Mouse (Mus musculus) small intestine, adult 2 months (tissue): ENCODE data around the gene Entpd1. TPM values are rescaled to one million over a fixed set of nuclear protein-coding genes. Genes with fewer than 3 reads are reported as not detected.
A peak's percentile ranks its signal among the peaks of the same experiment; 100 is the strongest.

Experiments used
- H3K27ac ChIP-seq: fragments of 200-500 bp; 2 replicates; pipeline ENCODE4 v1.5.1; 2012; ENCODE audit warnings: low read depth, low read length, control low read depth, inconsistent platforms; ENCODE audit not compliant: insufficient read depth
- H3K27me3 ChIP-seq: fragments of 200-500 bp; 2 replicates; pipeline ENCODE4 v1.6.1; 2012; ENCODE audit warnings: mild to moderate bottlenecking, moderate library complexity, low read length, inconsistent platforms; ENCODE audit not compliant: control insufficient read depth, insufficient read depth
- H3K36me3 ChIP-seq: fragments of 200-500 bp; 2 replicates; pipeline ENCODE4 v1.6.1; 2012; ENCODE audit warnings: mild to moderate bottlenecking, low read length, control low read depth, inconsistent platforms; ENCODE audit not compliant: control insufficient read depth, insufficient read depth
- H3K4me1 ChIP-seq: fragments of 200-500 bp; 2 replicates; pipeline ENCODE4 v1.6.1; 2012; ENCODE audit warnings: low read length, inconsistent platforms, mixed read lengths; ENCODE audit not compliant: control insufficient read depth, insufficient read depth, insufficient read length
- H3K4me3 ChIP-seq: fragments of 200-500 bp; 2 replicates; pipeline ENCODE4 v1.5.1; 2012; ENCODE audit warnings: low read depth, mild to moderate bottlenecking, control low read depth, inconsistent platforms, low read length, moderate library complexity
- CTCF ChIP-seq: fragments of 200-500 bp; IDR thresholded peaks from 2 replicates; pipeline ENCODE4 v1.5.1; 2012; ENCODE audit warnings: low read depth, mild to moderate bottlenecking, control low read depth, inconsistent platforms, low read length, moderate library complexity, mixed read lengths; ENCODE audit not compliant: insufficient replicate concordance, insufficient read length; ENCODE audit errors: extremely low read depth
- POLR2A ChIP-seq: fragments of 200-500 bp; IDR thresholded peaks from 2 replicates; pipeline ENCODE4 v1.6.1; 2012; ENCODE audit warnings: low read depth, mild to moderate bottlenecking, control low read depth, inconsistent platforms, low read length, moderate library complexity
- WGBS: fragments of 180-500 bp; shearing (Covaris S2); methylation state at CpG from one replicate; pipeline ENCODE4 v1.1.7; 2018; 5-methylcytosine and 5-hydroxymethylcytosine counted together
- polyA plus RNA-seq: library from polyadenylated mRNA; depleted of rRNA; stranded (reverse); fragments of >200 nt; gene quantifications from 2 replicates; pipeline ENCODE4 v1.2.3, GENCODE M21; 2012; rRNA removed

Entpd1 gene
- polyA plus RNA-seq, 1 experiment, result 4.6 TPM

GRCm38 (mm10) chr19:40762023-40762759 is 150.0 kb downstream of the Entpd1 start:
- peak overlapping the region; percentile 46 for H3K4me3 ChIP-seq
- H3K27me3 ChIP-seq, result no peaks in the 10 kb centered on the region; the same call in none of the 2 replicates
- TF ChIP-seq CTCF (no peak), POLR2A (no peak)
- 24% methylated on average over 22 of the region's 22 CpGs for WGBS
- H3K4me1 ChIP-seq, result no peaks in the 10 kb centered on the region
- H3K27ac ChIP-seq, result no peak overlapping the region
- H3K36me3 ChIP-seq, result no peaks in the 10 kb centered on the region

- 70% methylated on average over 2 of the region's 2 CpGs for WGBS
- no peak for TF ChIP-seq POLR2A
- no peak for TF ChIP-seq CTCF
- no peak overlapping the region for H3K27ac ChIP-seq
Measured at GRCm38 (mm10) chr19:40767189-40767588, 155.0 kb downstream of the Entpd1 start.

GRCm38 (mm10) chr19:40769341-40769770 is 157.2 kb downstream of the Entpd1 start:
- WGBS, result 22% methylated on average over 7 of the region's 7 CpGs
- Histone ChIP-seq H3K27ac (no peak overlapping the region), H3K36me3 (no peaks in the 10 kb centered on the region), H3K27me3 (no peaks in the 10 kb centered on the region), H3K4me1 (no peaks in the 10 kb centered on the region), H3K4me3 (no peak overlapping the region)
- no peak for TF ChIP-seq CTCF
- TF ChIP-seq POLR2A, result no peak

More at GRCm38 (mm10) chr19:40767189-40767588, 155.0 kb downstream of the Entpd1 start:
- Histone ChIP-seq H3K36me3 (no peaks in the 10 kb centered on the region), H3K27me3 (no peaks in the 10 kb centered on the region; the same call in 1 of the 2 replicates), H3K4me3 (no peak overlapping the region), H3K4me1 (no peaks in the 10 kb centered on the region)

DNA sequence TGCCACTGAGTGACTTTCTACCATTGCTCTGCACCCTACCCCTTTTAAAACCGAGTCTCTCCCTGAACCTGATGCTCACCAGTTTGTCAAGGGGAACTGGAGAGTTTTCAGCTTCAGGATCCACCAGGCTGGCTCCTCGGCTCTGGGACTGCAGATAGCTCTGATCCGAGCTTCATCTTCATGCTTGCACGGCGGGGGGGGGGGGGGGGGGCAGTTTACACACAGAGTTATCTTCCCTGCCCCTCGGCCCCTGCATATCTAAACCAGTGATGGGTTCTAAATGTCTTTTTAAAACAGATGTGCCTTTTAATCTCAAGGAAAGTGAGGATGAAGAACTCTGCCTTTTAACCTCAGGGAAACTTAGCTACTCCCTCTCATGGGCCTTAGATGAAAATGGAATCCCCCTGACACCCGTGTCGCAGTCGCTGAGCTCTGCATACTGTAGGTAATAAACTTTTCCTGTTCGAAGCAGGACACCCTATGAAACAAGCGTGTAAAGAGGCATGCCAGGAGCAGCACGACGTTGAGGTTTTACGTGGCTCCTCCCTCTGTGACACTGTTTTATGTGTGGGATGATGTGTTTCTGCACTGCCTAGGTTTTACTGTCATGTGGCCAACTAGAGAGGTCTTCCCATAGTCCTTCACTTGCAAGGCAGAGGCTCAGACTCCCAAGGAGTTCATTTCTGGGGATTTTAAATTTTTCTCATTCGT is 176.0 kb downstream of the Entpd1 start:
- Histone ChIP-seq H3K27me3 (no peaks in the 10 kb centered on the region), H3K4me3 (no peak overlapping the region), H3K36me3 (no peaks in the 10 kb centered on the region), H3K27ac (no peak overlapping the region), H3K4me1 (no peaks in the 10 kb centered on the region)
- WGBS, result 58% methylated on average over 15 of the region's 15 CpGs
- no peak for TF ChIP-seq CTCF

- Histone ChIP-seq H3K4me3 (no peak overlapping the region), H3K27me3 (no peaks in the 10 kb centered on the region), H3K36me3 (no peaks in the 10 kb centered on the region), H3K27ac (no peak overlapping the region), H3K4me1 (no peaks in the 10 kb centered on the region)
- TF ChIP-seq POLR2A, result no peak
- no peak for TF ChIP-seq CTCF
- WGBS, result 54% methylated on average over 2 of the region's 2 CpGs
Measured at GRCm38 (mm10) chr19:40788715-40789084, 176.5 kb downstream of the Entpd1 start.

Other genes starting within 250 kb of the Entpd1 start
- gene Sorbs1, start 98.6 kb upstream of the Entpd1 start, polyA plus RNA-seq, result 8.8 and 13.2 TPM in 2 replicates
- gene Aldh18a1, start 23.9 kb upstream of the Entpd1 start, polyA plus RNA-seq, result 34.4 and 87.3 TPM in 2 replicates
- 3.7 and 4.0 TPM in 2 replicates for gene Tctn3, start 133 bp upstream of the Entpd1 start, polyA plus RNA-seq
- not detected in 2 replicates for gene Cc2d2b, start 136.4 kb downstream of the Entpd1 start, polyA plus RNA-seq
- 2.4 and 5.9 TPM in 2 replicates for gene Ccnj, start 218.9 kb downstream of the Entpd1 start, polyA plus RNA-seq